Mouse (Mus musculus) cerebellum, postnatal 14 days (tissue): ENCODE results near the gene Tmem129.

Source experiments
- DNase-seq, 2 experiments: peaks; one replicate each; pipeline ENCODE4 v3.0.0; 2021; ENCODE audit warnings: mixed read lengths in 2 of 2

The Tmem129 gene

DNA sequence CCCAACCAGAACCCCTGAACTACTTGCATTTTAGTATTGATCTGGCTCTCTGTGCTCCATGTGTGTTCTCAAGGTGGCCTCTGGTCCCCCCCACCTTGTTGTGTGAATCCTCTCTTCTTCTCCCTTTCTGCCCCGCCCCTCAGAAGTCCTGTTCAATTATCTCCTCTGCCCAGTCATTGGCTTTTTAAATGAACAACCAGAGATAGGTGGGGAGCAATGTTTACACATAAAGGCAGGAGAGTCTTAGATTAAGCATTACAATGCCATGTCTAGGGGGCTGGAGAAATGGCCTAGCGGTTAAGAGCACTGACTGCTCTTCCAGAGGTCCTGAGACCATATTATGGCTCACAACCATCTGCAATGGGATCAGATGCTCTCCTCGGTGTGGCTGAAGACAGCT is 22.9 kb downstream of the Tmem129 start:
- DNase-seq, result no peak

DNA sequence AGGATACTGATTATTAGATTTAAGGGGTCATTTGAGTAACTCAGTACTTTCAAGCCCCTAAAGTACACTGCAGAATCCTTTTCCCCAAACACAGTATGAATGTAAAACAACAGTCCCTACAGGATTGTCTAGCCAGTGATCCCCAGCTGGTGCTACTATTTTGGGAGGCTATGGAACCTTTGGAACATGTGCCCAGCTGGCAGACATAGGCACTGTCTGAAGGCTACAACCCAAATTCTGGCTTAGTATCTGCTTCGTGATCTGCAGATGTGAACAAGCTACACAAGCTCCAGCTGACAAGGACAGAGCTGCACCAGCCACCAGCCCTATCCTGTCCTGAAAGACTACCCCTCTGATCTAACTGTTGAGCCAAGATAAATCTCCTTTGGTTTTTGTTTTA is 25.7 kb downstream of the Tmem129 start:
- DNase-seq, result no peak

DNA sequence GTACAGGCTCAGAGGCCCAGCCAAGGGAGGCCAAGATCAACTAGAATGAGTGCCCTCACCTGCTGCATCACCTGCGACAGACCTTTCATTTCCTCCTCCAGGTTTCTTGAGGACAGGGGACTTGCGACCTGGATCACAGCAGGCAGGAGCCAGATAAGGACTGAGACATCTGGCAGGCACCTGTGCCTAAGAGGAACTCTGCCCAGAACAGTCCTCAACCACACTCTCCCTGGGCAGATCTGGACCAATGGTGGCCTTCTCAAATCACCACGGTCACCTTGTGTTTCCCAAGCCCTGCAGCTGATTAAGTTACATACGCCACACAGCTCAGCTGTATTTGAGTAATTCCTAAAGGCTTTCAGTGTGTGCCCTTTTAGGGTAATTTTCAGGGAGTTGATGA is 27.6 kb downstream of the Tmem129 start:
- no peak for DNase-seq

DNA sequence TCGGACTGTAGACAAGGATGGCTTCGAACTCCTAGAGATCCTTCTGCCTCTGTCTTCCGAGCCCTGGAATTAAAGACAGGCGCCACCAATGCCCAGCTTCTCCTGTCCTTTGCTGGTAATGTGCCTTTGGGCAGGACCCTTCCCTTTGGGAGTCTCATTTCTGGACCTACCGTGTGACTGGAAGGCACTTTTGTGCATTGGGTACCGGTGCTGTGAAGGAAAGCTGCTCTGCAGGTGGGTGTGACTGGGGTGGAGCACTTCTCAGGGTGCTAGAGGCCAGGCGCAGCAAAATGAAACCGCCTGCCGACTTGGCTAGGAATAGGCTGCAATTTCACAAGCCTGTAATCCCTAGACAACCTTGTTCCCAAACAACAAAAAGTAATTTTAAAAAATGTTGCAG is 28.2 kb downstream of the Tmem129 start:
- DNase-seq, result peak in 1 of 2 experiments; percentile 45

DNA sequence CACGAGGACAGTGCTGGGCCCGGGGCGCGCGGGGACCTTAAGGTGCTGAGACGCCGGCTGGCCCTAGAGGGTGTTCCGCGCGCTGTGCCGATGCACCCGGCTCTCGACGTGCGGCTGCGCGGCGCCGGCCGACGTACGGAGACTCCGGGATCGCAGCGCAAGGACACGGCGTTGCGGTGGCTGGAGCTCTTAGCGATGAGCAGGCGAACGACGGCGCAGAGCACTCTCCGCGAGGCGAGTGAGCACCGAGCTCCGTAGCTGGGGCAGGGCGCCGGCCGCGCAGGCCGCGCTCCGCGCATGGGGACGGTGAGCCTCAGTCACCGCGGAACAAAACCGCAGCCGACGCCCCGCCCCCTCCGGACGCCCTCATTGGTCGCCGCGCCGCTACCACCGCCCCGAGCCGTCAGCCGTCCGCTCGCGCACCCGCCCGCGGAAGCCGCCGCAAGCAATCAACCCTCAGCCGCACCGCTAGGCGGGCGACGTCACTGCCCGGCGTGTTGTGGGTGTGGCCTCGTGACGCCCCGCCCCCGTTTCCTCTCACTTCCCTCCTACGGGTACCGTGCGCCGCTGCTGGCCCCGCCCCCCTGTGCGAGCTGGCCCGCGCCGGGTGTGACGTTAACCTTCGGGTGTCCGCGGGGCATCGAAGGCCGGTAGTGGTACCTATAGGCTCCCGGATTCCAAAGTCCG is 28.8 kb downstream of the Tmem129 start, which contains the start of the genes Fam53a and Gm9903:
Gene Fam53a, minus strand, starts transcription at position 335 of the 687 bp plus-strand sequence.
Gene Gm9903, plus strand, starts transcription at position 625 of the 687 bp plus-strand sequence.
- peak; percentile 100 for DNase-seq

DNA sequence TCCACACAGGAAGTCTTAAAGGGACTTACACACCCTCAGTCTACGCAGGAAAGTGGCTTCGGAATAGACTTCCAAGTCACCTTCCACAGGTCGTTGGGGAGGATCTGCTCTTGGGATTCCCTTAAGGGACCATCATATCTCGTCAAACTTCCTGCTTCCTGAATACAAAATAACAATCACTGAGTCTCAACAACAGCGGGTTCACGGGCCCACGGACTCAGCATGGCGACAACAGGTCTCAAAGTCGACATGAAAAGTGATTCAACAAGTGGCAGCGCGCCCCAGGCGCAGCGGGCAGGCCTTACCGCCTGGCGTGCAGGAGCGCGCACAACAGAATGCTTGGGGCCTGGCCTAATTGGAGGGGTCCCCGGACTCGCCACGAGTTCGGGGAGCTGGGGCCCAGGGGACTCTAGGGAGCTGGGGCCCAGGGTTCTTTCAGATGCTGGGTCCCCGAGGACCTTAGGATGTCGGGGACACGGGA is 29.4 kb downstream of the Tmem129 start:
- peak; percentile 61 to 67 for DNase-seq

DNA sequence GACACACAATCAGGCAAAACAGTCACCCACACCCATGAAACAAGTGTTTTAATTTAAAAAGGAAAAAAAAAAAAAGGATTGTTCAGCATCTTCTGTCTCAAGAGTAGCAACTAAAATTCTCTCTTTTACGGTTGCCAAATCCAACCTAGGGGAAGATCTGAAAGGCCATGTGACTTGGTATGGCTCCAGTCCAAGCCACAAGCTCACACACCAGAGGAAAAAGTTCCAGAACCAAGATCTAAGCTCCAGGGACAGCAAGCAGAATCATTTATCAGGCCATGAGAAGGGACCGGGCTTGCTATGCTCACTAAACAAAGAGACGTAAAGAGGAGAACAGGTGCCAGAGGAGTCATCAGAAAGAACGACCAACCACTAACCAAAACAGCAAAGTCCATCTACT is 30.2 kb downstream of the Tmem129 start:
- no peak for DNase-seq

DNA sequence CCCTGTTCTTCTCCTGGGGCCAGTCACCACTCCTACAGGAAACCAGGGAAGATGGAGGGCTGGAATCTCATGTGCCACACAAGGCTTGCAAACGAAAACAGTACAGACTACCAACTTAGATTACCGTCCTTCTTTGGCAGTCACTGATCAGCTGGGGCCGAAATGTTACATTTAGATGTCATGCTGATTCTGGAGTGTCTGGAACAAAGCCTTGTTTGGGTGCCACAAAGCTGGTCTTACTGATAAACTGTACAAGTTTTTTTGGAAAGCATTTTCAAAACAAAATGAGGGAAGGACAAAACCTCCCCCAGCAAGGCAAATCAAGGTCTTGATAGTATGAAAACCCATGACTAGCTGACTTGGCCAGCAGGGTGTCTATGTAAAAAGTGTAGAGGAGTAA is 34.5 kb downstream of the Tmem129 start:
- DNase-seq, result no peak

DNA sequence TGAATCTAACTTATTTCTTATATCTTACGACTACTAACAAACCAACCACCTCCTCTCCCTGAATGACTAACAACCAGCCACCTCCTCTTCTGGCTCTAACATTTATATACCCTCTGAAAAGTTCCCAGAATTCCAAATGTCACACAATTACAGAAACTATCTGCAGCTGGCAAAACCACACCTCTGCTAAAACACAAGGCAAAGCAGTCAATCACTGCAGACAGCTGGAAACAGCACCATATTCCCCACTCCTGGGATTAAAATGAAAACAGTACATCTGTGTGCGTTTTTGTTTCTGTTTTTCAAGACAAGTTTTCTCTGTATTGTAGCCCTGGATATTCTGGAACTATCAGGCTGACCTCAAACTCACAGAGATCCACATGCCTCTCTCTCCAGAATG is 35.5 kb downstream of the Tmem129 start:
- DNase-seq, result no peak

DNA sequence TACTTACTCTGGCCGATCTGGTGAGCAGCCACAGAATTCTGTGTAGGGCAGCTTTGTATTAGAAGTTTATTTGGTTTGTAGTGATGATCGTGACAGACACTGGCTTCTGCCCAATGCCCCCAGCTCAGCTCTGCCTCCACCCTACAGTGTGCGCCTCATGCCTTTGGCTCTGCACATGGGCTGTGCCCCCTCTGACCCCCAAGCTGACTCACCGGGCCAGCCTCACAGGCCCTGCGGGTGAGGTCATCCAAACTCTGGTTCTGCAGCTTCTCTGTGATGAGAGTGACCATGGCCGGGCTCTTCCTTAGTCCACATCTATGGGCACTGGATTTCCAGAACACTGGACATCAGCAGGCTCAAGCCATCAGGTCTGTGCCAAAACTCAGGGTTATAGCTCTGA is 43.8 kb downstream of the Tmem129 start:
- no peak for DNase-seq

DNA sequence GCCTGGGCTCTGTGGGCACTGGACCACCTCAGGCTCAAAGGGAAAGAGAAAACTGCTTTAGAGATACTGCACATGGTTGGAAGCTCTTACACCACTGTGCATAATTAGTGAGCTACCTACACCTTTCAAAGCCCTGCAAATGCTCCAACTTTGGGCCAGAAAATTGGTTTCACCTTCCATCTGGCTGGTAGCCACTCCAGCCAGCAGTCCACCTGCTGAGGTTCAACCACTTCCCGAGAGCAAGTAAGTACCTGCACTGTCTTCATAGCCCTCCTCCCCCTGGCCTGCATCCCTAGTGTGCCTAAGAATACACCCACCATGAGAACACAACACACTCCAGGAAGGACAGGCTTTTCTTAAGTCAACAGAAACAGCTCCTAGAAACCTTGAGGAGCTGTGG is 46.4 kb downstream of the Tmem129 start:
- no peak for DNase-seq

DNA sequence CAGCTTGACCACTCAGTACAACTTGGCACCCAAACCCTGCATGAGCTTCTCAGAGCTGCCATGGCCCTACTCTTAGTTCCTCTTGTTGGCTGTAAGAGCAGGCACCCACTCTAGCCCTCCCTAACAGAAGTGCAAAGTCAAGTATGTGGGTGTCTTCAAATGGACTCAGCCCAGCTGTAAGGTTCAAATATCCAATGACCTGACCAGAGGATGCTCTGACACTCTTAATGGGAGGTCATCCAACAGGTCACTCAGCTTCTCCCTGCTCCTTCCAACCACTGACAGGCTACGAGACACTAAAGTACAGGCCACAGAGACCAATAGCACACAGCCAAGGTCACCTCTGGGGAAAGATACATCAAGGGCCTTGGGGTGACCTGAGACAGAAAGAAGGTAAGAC is 49.0 kb downstream of the Tmem129 start:
- DNase-seq, result no peak

DNA sequence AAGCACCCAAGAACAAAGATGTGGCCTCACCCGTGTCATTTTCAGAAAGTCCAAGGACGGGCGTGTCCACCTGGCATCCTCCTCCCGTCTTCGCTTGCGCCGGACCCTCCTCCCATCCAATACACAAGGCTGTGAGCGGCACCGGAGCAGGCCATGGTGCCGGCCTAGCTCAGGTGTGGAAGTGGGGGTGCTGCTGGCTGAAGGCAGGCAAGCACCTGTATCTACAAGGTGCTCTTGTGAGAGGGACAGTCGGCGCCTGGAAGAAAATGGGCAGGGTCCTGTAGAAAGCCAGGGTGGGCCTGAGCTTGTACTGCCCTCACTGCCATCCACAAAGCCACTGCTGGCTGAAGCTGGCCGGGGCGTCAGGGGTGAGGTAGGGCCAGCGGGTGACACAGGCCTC is 50.8 kb downstream of the Tmem129 start:
- DNase-seq, result no peak

DNA sequence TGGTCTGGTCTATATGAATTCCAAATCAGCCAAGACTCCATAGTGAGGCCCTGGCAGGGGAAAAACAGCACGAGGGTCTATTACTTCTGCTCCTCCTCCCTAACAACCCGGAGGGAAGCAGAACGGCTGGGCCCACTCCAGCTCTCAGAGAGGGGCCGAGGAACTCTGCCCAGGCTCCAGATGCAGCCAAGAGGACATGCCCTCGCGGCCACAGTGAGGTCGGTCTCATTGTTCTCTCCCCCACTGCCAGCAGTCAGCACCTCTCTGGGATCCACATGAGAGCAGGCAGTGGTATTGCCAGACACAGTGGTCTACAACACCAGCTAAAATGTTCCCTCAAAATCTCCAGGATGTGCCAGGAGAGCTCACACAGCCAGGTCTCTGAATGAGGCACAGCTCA is 51.6 kb downstream of the Tmem129 start:
- peak; percentile 49 to 65 for DNase-seq

DNA sequence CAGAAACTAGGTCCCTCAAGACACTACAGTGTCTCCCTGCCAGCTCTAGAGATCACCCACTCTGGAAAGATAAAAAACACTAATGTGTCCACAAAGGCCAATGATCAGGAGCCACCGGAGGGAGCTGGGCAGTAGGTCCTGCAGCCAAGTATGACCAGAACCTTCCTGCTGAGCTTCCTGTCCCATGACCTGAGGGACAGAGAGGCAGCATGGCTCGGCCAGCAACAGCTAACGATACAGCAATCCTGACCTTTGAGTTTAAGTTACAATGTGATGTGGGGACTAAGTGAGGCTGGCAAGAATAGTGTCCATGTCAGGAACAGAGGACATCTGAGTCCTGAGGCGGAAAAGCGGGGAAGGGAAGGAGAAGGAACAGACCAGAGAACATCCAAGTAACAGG is 52.9 kb downstream of the Tmem129 start:
- no peak for DNase-seq
